Mouse (Mus musculus) forebrain, embryonic 16.5 days (tissue): ENCODE data around the gene Phykpl. TPM values are rescaled to one million over a fixed set of nuclear protein-coding genes. Genes with fewer than 3 reads are reported as not detected.
"Not testable (repeated sequence)": the region's sequence is repeated elsewhere in the genome, so short reads cannot be mapped to it uniquely, and the experiment has no call there.

ENCODE experiments used
- ATAC-seq: fragments of 200-750 bp; cut with Nextera tagmentation; 2 replicates; pipeline ENCODE4 v1.8.0; 2017; ENCODE audit warnings: mild to moderate bottlenecking, moderate library complexity
- H3K27ac ChIP-seq: fragments of 300-500 bp; sonication (generic); 2 replicates; pipeline ENCODE4 v1.5.1; 2014; ENCODE audit warnings: low read length, control low read depth
- H3K27me3 ChIP-seq: fragments of 300-500 bp; sonication (generic); replicated peaks from 2 replicates; pipeline ENCODE4 v1.6.1; 2014; ENCODE audit warnings: low read length; ENCODE audit not compliant: control insufficient read depth, insufficient read depth
- H3K36me3 ChIP-seq: fragments of 300-500 bp; sonication (generic); 2 replicates; pipeline ENCODE4 v1.6.1; 2014; ENCODE audit not compliant: control insufficient read depth, insufficient read depth
- H3K4me1 ChIP-seq: fragments of 300-500 bp; sonication (generic); replicated peaks from 2 replicates; pipeline ENCODE4 v1.6.1; 2014; ENCODE audit warnings: low read length; ENCODE audit not compliant: control insufficient read depth, insufficient read depth
- H3K4me2 ChIP-seq: fragments of 300-500 bp; sonication (generic); 2 replicates; pipeline ENCODE4 v1.6.1; 2014; ENCODE audit warnings: mild to moderate bottlenecking, low read length, control low read depth
- H3K4me3 ChIP-seq: fragments of 300-500 bp; sonication (generic); replicated peaks from 2 replicates; pipeline ENCODE4 v1.5.1; 2014; ENCODE audit warnings: mild to moderate bottlenecking, low read length, control low read depth
- H3K9ac ChIP-seq: fragments of 300-500 bp; sonication (generic); replicated peaks from 2 replicates; pipeline ENCODE4 v1.6.1; 2014; ENCODE audit warnings: low read depth, low read length, control low read depth
- H3K9me3 ChIP-seq: fragments of 300-500 bp; sonication (generic); 2 replicates; pipeline ENCODE4 v1.6.1; 2016; ENCODE audit warnings: low read length; ENCODE audit not compliant: control insufficient read depth
- WGBS: fragments of 180-500 bp; shearing (Covaris S2); extraction: QIAGEN DNeasy Blood & Tissue Kit; methylation state at CpG from one replicate; pipeline ENCODE4 v1.1.7; 2014; 5-methylcytosine and 5-hydroxymethylcytosine counted together
- polyA plus RNA-seq: library from polyadenylated mRNA; unstranded; fragments of >200 nt; fragmentation: Nextera tagmentation; extraction: Ambion mirVana; gene quantifications from 2 replicates; pipeline ENCODE4 v1.2.1, GENCODE M21; 2015

Gene Phykpl
- polyA plus RNA-seq, 1 experiment from 2014 or later, result 11.8 TPM

GRCm38 (mm10) chr11:51620084-51620483, 35.5 kb downstream of the Phykpl start:
- WGBS, result 1% methylated on average over 11 of the region's 11 CpGs
- H3K9me3 ChIP-seq, result no peaks in the 10 kb centered on the region
- H3K27me3 ChIP-seq, result no peaks in the 10 kb centered on the region
- H3K9ac ChIP-seq, result peak overlapping the region; percentile 54
- H3K36me3 ChIP-seq, result peaks cover 24% of the 10 kb centered on the region
- H3K4me3 ChIP-seq, result peak overlapping the region; percentile 61
- ATAC-seq, result no peak
- H3K4me1 ChIP-seq, result peaks cover 22% of the 10 kb centered on the region
- H3K4me2 ChIP-seq, result peak overlapping the region; percentile 65
- no peak overlapping the region for H3K27ac ChIP-seq

GRCm38 (mm10) chr11:51621776-51622175, 37.2 kb downstream of the Phykpl start:
- H3K4me3 ChIP-seq, result no peak overlapping the region
- no peak for ATAC-seq
- no peak overlapping the region for H3K27ac ChIP-seq
- H3K9me3 ChIP-seq, result no peaks in the 10 kb centered on the region
- 93% methylated on average over 2 of the region's 2 CpGs for WGBS
- no peak overlapping the region for H3K4me2 ChIP-seq
- H3K4me1 ChIP-seq, result peaks cover 15% of the 10 kb centered on the region
- no peaks in the 10 kb centered on the region for H3K27me3 ChIP-seq
- H3K9ac ChIP-seq, result no peak overlapping the region
- H3K36me3 ChIP-seq, result peaks cover 35% of the 10 kb centered on the region

- H3K27ac ChIP-seq, result no peak overlapping the region
- 89% methylated on average over 7 of the region's 7 CpGs for WGBS
Observed at GRCm38 (mm10) chr11:51622971-51623491, 38.5 kb downstream of the Phykpl start.

GRCm38 (mm10) chr11:51625187-51625820, 40.7 kb downstream of the Phykpl start:
- Histone ChIP-seq H3K9ac (no peak overlapping the region), H3K4me2 (no peak overlapping the region), H3K27ac (no peak overlapping the region), H3K36me3 (peaks cover 44% of the 10 kb centered on the region), H3K4me1 (peaks cover 8% of the 10 kb centered on the region), H3K27me3 (no peaks in the 10 kb centered on the region), H3K4me3 (no peak overlapping the region), H3K9me3 (no peaks in the 10 kb centered on the region)
- ATAC-seq, result no peak
- 86% methylated on average over 5 of the region's 5 CpGs for WGBS

More at GRCm38 (mm10) chr11:51622971-51623491, 38.5 kb downstream of the Phykpl start:
- Histone ChIP-seq H3K4me3 (no peak overlapping the region), H3K4me2 (no peak overlapping the region), H3K27me3 (no peaks in the 10 kb centered on the region), H3K9ac (no peak overlapping the region), H3K36me3 (peaks cover 39% of the 10 kb centered on the region), H3K4me1 (peaks cover 15% of the 10 kb centered on the region), H3K9me3 (no peaks in the 10 kb centered on the region)
- no peak for ATAC-seq

- H3K36me3 ChIP-seq, result peaks cover 44% of the 10 kb centered on the region
- no peak overlapping the region for H3K4me2 ChIP-seq
- H3K4me3 ChIP-seq, result no peak overlapping the region
- no peaks in the 10 kb centered on the region for H3K9me3 ChIP-seq
- no peaks in the 10 kb centered on the region for H3K4me1 ChIP-seq
- WGBS, result 96% methylated on average over 9 of the region's 9 CpGs
- H3K27me3 ChIP-seq, result no peaks in the 10 kb centered on the region
- no peak overlapping the region for H3K27ac ChIP-seq
- ATAC-seq, result no peak
- H3K9ac ChIP-seq, result no peak overlapping the region
Observed at GRCm38 (mm10) chr11:51627425-51627824, 42.9 kb downstream of the Phykpl start.

GRCm38 (mm10) chr11:51627907-51628306, 43.4 kb downstream of the Phykpl start:
- no peak overlapping the region for H3K27ac ChIP-seq
- H3K9me3 ChIP-seq, result no peaks in the 10 kb centered on the region
- WGBS, result 91% methylated on average over 8 of the region's 8 CpGs
- no peak overlapping the region for H3K9ac ChIP-seq
- H3K4me1 ChIP-seq, result no peaks in the 10 kb centered on the region
- H3K36me3 ChIP-seq, result peaks cover 39% of the 10 kb centered on the region
- no peak overlapping the region for H3K4me2 ChIP-seq
- no peak overlapping the region for H3K4me3 ChIP-seq
- no peak for ATAC-seq
- no peaks in the 10 kb centered on the region for H3K27me3 ChIP-seq

- WGBS, result 87% methylated on average over 15 of the region's 15 CpGs
- no peak for ATAC-seq
Observed at GRCm38 (mm10) chr11:51629651-51630314, 45.2 kb downstream of the Phykpl start.

GRCm38 (mm10) chr11:51632130-51632753, 47.7 kb downstream of the Phykpl start:
- ATAC-seq, result no peak
- no peak overlapping the region for H3K27ac ChIP-seq
- no peak overlapping the region for H3K4me3 ChIP-seq
- 90% methylated on average over 6 of the region's 6 CpGs for WGBS
- H3K36me3 ChIP-seq, result peaks cover 7% of the 10 kb centered on the region
- no peaks in the 10 kb centered on the region for H3K9me3 ChIP-seq
- H3K9ac ChIP-seq, result no peak overlapping the region
- peaks cover 21% of the 10 kb centered on the region for H3K4me1 ChIP-seq
- H3K4me2 ChIP-seq, result no peak overlapping the region
- H3K27me3 ChIP-seq, result no peaks in the 10 kb centered on the region

More at GRCm38 (mm10) chr11:51629651-51630314, 45.2 kb downstream of the Phykpl start:
- Histone ChIP-seq H3K27me3 (no peaks in the 10 kb centered on the region), H3K36me3 (peaks cover 26% of the 10 kb centered on the region), H3K4me1 (peaks cover 9% of the 10 kb centered on the region), H3K4me2 (no peak overlapping the region), H3K9me3 (no peaks in the 10 kb centered on the region), H3K4me3 (no peak overlapping the region), H3K9ac (no peak overlapping the region), H3K27ac (no peak overlapping the region)

- H3K27me3 ChIP-seq, ATAC-seq, H3K4me2 ChIP-seq, H3K27ac ChIP-seq, H3K36me3 ChIP-seq, H3K9ac ChIP-seq, H3K4me3 ChIP-seq, H3K9me3 ChIP-seq: not testable (repeated sequence)
- WGBS, result 96% methylated on average over 7 of the region's 7 CpGs
- H3K4me1 ChIP-seq, result peaks cover 25% of the 10 kb centered on the region
Observed at GRCm38 (mm10) chr11:51633200-51633599, 48.6 kb downstream of the Phykpl start.
